In genomic region chr2:159557567-159557966, GRCm38 (mm10) we compare ENCODE assay signal across 22 mouse cellular contexts.
"Had no signal": no experiment of that assay in that cellular context is flagged by ENCODE, and none has a peak within 500 bp of the region (broad histone marks: within the 10 kb centered on the region; RNA-seq: fewer than 3 reads in every experiment).

No protein-coding gene starts in this region.

- H3K4me1 ChIP-seq: lung, embryonic 15.5 days; megakaryocyte, embryonic 14.5 days; midbrain, embryonic 12.5 days; neural tube, embryonic 13.5 days; neural tube, embryonic 15.5 days had no signal

- DNase-seq: liver, postnatal 0 days; lung, adult 2 months; lung, postnatal 14 days; lung, postnatal 36 days; midbrain, embryonic 14.5 days; retina, postnatal 1 day; right cerebral cortex, adult 18-20 months; right cerebral cortex, postnatal 25 days; right cerebral cortex, postnatal 4 days; spleen, adult 18-20 months; thymus, adult 18-20 months; thymus, postnatal 14 days; thymus, postnatal 36 days had no signal

- H3K36me3 ChIP-seq: lung, embryonic 15.5 days; midbrain, embryonic 12.5 days; neural tube, embryonic 13.5 days; neural tube, embryonic 15.5 days had no signal

- H3K4me3 ChIP-seq: lung, embryonic 15.5 days; megakaryocyte, embryonic 14.5 days; midbrain, embryonic 12.5 days; myocyte; neural tube, embryonic 13.5 days; neural tube, embryonic 15.5 days had no signal

- ATAC-seq: liver, postnatal 0 days; lung, postnatal 0 days; midbrain, embryonic 16.5 days had no signal

- H3K4me2 ChIP-seq: lung, embryonic 15.5 days; midbrain, embryonic 12.5 days; neural tube, embryonic 13.5 days; neural tube, embryonic 15.5 days had no signal

- H3K27me3 ChIP-seq: lung, embryonic 15.5 days; megakaryocyte, embryonic 14.5 days; midbrain, embryonic 12.5 days; neural tube, embryonic 13.5 days; neural tube, embryonic 15.5 days had no signal

- H3K9me3 ChIP-seq: lung, embryonic 15.5 days; midbrain, embryonic 12.5 days; neural tube, embryonic 13.5 days; neural tube, embryonic 15.5 days had no signal

- H3K9ac ChIP-seq: liver, postnatal 0 days; lung, embryonic 15.5 days; midbrain, embryonic 12.5 days; neural tube, embryonic 13.5 days; neural tube, embryonic 15.5 days had no signal

- H3K27ac ChIP-seq: lung, embryonic 15.5 days; macrophage; midbrain, embryonic 12.5 days; neural tube, embryonic 13.5 days; neural tube, embryonic 15.5 days had no signal
